Mouse (Mus musculus) liver, embryonic 16.5 days (tissue): Measurements from ENCODE around the gene Smyd5. TPM values are rescaled to one million over a fixed set of nuclear protein-coding genes. Genes with fewer than 3 reads are reported as not detected.
A peak's percentile ranks its signal among the peaks of the same experiment; 100 is the strongest.

Source experiments
- ATAC-seq: fragments of 200-750 bp; cut with Nextera tagmentation; 2 replicates; pipeline ENCODE4 v1.8.0; 2017; ENCODE audit warnings: low read depth, mild to moderate bottlenecking, moderate number of reproducible peaks, moderate library complexity
- H3K27ac ChIP-seq: fragments of 300-500 bp; sonication (generic); 2 replicates; pipeline ENCODE4 v1.5.1; 2014; ENCODE audit warnings: mild to moderate bottlenecking, low read length
- H3K27me3 ChIP-seq: fragments of 300-500 bp; sonication (generic); 2 replicates; pipeline ENCODE4 v1.6.1; 2014; ENCODE audit warnings: low read depth, low read length, mixed read lengths; ENCODE audit not compliant: control insufficient read depth, insufficient read depth
- H3K36me3 ChIP-seq: fragments of 300-500 bp; sonication (generic); 2 replicates; pipeline ENCODE4 v1.6.1; 2014; ENCODE audit warnings: mild to moderate bottlenecking; ENCODE audit not compliant: control insufficient read depth, insufficient read depth
- H3K4me1 ChIP-seq: fragments of 300-500 bp; sonication (generic); 2 replicates; pipeline ENCODE4 v1.6.1; 2014; ENCODE audit warnings: low read depth, low read length, mixed read lengths; ENCODE audit not compliant: control insufficient read depth
- H3K4me2 ChIP-seq: fragments of 300-500 bp; sonication (generic); 2 replicates; pipeline ENCODE4 v1.6.1; 2014; ENCODE audit warnings: low read depth, low read length, mixed read lengths
- H3K4me3 ChIP-seq: fragments of 300-500 bp; sonication (generic); 2 replicates; pipeline ENCODE4 v1.5.1; 2014; ENCODE audit warnings: low read depth, mild to moderate bottlenecking, low read length
- H3K9ac ChIP-seq: fragments of 300-500 bp; sonication (generic); 2 replicates; pipeline ENCODE4 v1.6.1; 2014; ENCODE audit warnings: low read depth, low read length
- H3K9me3 ChIP-seq: fragments of 300-500 bp; sonication (generic); replicated peaks from 2 replicates; pipeline ENCODE4 v1.6.1; 2016; ENCODE audit warnings: low read length; ENCODE audit not compliant: control insufficient read depth
- WGBS: fragments of 180-500 bp; shearing (Covaris S2); extraction: QIAGEN DNeasy Blood & Tissue Kit; methylation state at CpG from one replicate; pipeline ENCODE4 v1.1.7; 2014; ENCODE audit not compliant: insufficient replicate concordance; 5-methylcytosine and 5-hydroxymethylcytosine counted together
- polyA plus RNA-seq: library from polyadenylated mRNA; unstranded; fragments of >200 nt; fragmentation: Nextera tagmentation; extraction: Ambion mirVana; gene quantifications from 2 replicates; pipeline ENCODE4 v1.2.1, GENCODE M21; 2015

The Smyd5 gene
- polyA plus RNA-seq, result 18.1 and 18.9 TPM in 2 replicates

DNA sequence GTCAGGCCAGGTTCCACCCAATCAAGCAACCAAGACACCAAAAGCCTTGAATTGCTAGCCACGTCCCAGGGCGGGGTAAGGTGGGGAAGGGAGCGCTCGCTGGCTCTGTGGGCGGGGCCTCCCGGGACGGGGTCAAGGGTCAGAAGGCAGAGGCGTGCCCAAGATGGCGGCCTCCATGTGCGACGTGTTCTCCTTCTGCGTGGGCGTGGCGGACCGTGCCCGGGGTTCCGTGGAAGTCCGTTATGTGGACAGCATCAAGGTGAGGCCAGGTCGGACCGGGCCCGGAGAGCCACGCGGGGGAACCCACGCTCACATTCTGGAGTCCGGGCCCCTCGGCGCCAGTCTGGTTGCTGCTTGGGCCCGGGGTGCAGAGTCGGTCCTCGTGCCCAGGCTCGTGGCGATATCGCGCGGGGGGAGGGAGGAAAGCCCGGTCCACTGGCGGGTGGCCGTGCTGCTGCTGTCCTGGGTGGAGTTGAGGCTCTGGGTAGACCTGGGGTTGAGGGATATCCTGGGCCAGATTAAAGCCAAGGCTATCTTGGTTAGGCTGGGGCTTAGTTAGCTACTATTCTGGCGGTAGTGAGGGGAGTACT is at the start of gene Smyd5:
TSS of gene Smyd5 (plus strand) at position 148 of the 590 bp plus-strand sequence.
- Histone ChIP-seq H3K27ac (no peak within 1 kb of the TSS), H3K4me3 (peak within 1 kb of the TSS; percentile 80)
- under 1% methylated on average over 39 of the region's 39 CpGs for WGBS

DNA sequence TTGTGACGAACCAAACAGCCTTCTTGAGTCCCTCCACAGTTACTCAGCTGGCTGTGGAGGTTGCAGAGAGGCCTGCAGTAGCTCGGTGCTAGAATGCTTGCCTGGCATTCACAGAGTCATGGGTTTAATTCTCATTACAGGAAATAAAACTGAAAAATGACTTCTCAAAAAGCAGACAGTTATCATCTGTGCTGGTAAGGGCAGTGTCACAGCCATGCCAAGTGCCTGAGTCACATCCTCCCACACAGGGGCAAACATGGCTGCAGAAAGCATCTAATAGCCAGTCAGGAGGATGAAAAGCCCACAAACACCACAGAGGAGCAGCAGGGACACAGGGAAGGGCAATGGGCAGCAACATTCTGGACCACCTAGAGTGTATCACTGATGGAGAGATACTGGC is 49.0 kb upstream of the Smyd5 start:
- H3K36me3 ChIP-seq, result no peaks in the 10 kb centered on the region
- H3K27me3 ChIP-seq, result no peaks in the 10 kb centered on the region
- no peak for ATAC-seq
- H3K9me3 ChIP-seq, result no peaks in the 10 kb centered on the region
- WGBS, result 63% methylated on average over 2 of the region's 2 CpGs
- H3K4me2 ChIP-seq, result no peak overlapping the region
- no peak overlapping the region for H3K4me3 ChIP-seq
- no peak overlapping the region for H3K9ac ChIP-seq
- no peak overlapping the region for H3K27ac ChIP-seq
- peaks cover 23% of the 10 kb centered on the region for H3K4me1 ChIP-seq

More for the DNA sequence above, at the start of gene Smyd5:
- Histone ChIP-seq H3K4me2 (peak within 1 kb of the TSS; percentile 85), H3K9me3 (no peaks in the 10 kb centered on the region), H3K4me1 (peaks cover 17% of the 10 kb centered on the region), H3K27me3 (no peaks in the 10 kb centered on the region), H3K36me3 (no peaks in the 10 kb centered on the region), H3K9ac (peak within 1 kb of the TSS; percentile 75)
- peak; percentile 90 for ATAC-seq

DNA sequence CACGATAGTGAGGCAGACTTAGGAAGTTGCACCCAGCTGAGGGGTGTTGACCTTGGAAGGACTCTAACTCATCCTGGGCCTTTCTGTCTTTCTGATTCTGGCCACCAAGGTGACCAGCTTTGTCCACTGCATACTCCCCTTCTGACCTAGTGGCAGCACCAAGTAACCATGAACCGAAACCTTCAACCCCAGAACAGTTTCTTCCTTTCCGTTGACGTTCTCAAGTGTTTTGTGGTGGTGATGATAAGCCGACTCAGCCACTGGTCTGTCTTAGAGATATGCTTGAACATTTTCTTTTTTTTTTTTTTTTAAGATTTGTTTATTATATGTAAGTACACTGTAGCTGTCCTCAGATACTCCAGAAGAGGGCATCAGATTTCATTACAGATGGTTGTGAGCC is 43.2 kb upstream of the Smyd5 start:
- H3K9me3 ChIP-seq, result no peaks in the 10 kb centered on the region
- no peaks in the 10 kb centered on the region for H3K27me3 ChIP-seq
- no peak overlapping the region for H3K9ac ChIP-seq
- no peak overlapping the region for H3K4me3 ChIP-seq
- no peak overlapping the region for H3K27ac ChIP-seq
- H3K4me2 ChIP-seq, result no peak overlapping the region
- H3K36me3 ChIP-seq, result no peaks in the 10 kb centered on the region
- no peaks in the 10 kb centered on the region for H3K4me1 ChIP-seq
- peak; percentile 37; the same call in 1 of the 2 replicates for ATAC-seq
- 15% methylated on average over 5 of the region's 5 CpGs for WGBS

DNA sequence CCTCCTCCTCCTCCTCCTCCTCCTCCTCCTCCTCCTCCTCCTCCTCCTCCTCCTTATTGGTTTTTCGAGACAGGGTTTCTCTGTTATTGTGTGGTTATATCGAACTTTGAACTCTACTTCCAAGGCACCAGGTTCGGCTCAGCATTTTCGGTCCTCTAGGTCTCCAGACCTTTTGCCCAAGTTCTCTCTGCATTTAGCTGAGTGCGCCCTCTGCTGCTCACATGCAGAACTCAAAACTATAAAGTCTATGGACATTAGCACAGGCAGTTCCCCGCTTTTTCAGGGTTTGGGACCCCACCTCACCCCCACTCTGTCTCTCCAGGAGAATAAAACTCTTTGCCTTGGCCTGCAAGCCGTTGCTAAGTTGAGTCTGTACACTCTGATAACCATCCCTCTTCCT is 40.0 kb upstream of the Smyd5 start:
- Histone ChIP-seq H3K4me1 (no peaks in the 10 kb centered on the region), H3K4me2 (no peak overlapping the region), H3K4me3 (no peak overlapping the region), H3K36me3 (no peaks in the 10 kb centered on the region), H3K9me3 (no peaks in the 10 kb centered on the region), H3K9ac (no peak overlapping the region), H3K27ac (no peak overlapping the region), H3K27me3 (no peaks in the 10 kb centered on the region)
- WGBS, result 7% methylated on average over 6 of the region's 7 CpGs
- no peak for ATAC-seq

DNA sequence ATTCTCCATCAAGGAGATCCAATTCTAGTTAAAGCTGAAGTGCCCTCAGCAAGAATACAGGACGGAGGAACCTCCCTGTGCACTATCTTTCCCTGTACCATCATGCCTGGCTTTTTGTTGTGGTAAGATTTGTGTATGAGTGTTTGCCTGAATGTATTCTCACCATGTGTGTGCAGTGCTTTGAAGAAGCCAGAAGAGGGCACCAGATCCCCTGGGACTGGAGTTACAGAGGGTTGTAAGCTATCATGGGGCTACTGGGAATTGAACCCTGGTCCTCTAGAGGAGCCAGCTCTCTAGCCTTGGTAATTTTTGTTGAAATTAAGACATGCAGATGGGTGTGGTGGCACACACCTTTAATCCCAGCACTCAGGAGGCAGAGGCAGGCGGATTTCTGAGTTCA is 36.4 kb upstream of the Smyd5 start:
- ATAC-seq, result no peak
- H3K9me3 ChIP-seq, result no peaks in the 10 kb centered on the region
- H3K4me1 ChIP-seq, result no peaks in the 10 kb centered on the region
- H3K4me2 ChIP-seq, result no peak overlapping the region
- no peak overlapping the region for H3K4me3 ChIP-seq
- no peak overlapping the region for H3K9ac ChIP-seq
- no peaks in the 10 kb centered on the region for H3K36me3 ChIP-seq
- WGBS, result 60% methylated on average over 2 of the region's 2 CpGs
- H3K27me3 ChIP-seq, result no peaks in the 10 kb centered on the region
- no peak overlapping the region for H3K27ac ChIP-seq

DNA sequence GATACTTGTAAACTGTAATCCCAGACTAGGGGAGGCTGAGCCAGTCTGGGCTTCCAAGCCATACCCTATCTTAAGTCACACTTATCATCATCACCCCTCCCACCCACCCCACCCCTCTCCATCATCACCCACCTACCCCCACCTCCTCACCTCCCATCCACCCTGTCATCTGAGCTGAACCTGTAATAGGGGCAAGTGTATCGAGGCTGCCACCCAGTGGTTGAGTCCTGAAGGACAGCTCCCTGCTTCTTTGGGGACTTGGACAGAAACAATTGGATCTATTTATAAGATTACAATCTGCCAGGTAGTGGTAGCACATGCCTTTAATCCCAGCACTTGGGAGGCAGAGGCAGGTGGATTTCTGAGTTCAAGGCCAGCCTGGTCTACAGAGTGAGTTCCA is 34.6 kb upstream of the Smyd5 start:
- Histone ChIP-seq H3K4me1 (no peaks in the 10 kb centered on the region), H3K9me3 (no peaks in the 10 kb centered on the region), H3K36me3 (no peaks in the 10 kb centered on the region), H3K4me2 (no peak overlapping the region), H3K27me3 (no peaks in the 10 kb centered on the region), H3K9ac (no peak overlapping the region), H3K27ac (no peak overlapping the region), H3K4me3 (no peak overlapping the region)
- no peak for ATAC-seq
- 10% methylated on average over 1 of the region's 1 CpGs for WGBS

DNA sequence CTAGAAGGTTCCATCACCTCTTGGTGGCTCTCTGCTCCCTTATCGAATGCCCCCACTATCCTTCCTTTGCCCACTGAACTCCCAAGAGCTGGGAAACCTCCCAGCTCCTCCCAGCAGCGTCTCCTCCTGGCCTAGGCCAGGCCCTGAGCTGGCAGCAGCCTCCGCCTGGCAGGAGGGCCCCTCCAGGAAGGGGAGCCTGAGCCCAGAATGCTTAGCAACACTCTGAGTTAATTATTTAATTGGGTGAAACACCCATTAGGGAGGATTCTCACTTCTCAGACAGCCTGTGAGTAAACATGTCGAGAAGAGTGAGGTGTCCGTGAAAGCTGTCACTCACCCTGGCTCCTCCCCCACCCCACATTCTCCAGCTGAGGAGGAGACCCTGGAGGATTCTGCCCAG is 32.1 kb upstream of the Smyd5 start:
- H3K9me3 ChIP-seq, result no peaks in the 10 kb centered on the region
- H3K4me3 ChIP-seq, result no peak overlapping the region
- no peaks in the 10 kb centered on the region for H3K36me3 ChIP-seq
- H3K27ac ChIP-seq, result no peak overlapping the region
- H3K4me2 ChIP-seq, result no peak overlapping the region
- no peak for ATAC-seq
- H3K27me3 ChIP-seq, result no peaks in the 10 kb centered on the region
- WGBS, result 25% methylated on average over 5 of the region's 5 CpGs
- H3K9ac ChIP-seq, result no peak overlapping the region
- no peaks in the 10 kb centered on the region for H3K4me1 ChIP-seq

DNA sequence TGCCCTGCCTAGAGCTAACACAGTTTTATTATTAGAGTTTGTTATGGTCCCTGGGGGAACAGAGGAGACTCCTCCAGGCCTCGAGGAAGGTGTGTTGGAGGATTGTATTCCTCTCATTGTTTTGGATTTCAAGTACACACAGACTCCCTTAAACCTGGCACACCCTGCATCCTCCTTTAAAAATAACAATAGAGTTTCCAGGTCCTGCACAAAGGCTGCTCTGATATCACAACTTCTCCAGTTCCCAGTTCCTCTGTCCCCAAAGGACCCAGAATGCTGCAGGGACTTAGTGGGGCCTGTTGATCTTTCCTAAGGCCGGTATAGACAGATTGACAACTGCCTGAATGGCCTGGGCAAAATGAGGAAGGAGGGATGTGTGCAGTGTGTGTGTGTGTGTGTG is 29.2 kb upstream of the Smyd5 start:
- Histone ChIP-seq H3K27ac (no peak overlapping the region), H3K4me2 (no peak overlapping the region), H3K9ac (no peak overlapping the region), H3K36me3 (no peaks in the 10 kb centered on the region), H3K9me3 (no peaks in the 10 kb centered on the region), H3K27me3 (peaks cover 10% of the 10 kb centered on the region), H3K4me1 (no peaks in the 10 kb centered on the region), H3K4me3 (no peak overlapping the region)
- ATAC-seq, result no peak
- WGBS, result 25% methylated on average over 2 of the region's 2 CpGs

DNA sequence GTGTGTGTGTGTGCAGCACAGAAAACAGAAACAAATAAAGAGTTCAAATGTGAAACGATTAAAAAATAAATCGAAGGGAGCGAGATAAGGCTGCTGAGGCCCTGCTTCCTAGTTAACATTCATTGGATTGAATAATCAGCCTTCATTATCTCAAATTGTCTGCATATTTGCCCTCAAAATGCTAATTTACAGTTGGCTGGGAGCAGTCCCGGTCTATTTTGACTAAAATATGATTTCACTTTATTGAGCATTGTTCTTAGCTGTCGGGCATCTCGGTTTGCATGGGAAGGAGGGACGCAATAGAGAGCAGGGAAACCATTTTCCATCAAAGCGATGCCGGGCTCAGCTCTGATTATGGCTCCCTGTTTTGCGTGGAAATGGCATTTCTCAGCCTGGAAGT is 28.8 kb upstream of the Smyd5 start:
- H3K4me3 ChIP-seq, result no peak overlapping the region
- WGBS, result 65% methylated on average over 10 of the region's 10 CpGs
- no peak overlapping the region for H3K4me2 ChIP-seq
- H3K9me3 ChIP-seq, result no peaks in the 10 kb centered on the region
- peaks cover 14% of the 10 kb centered on the region for H3K27me3 ChIP-seq
- H3K4me1 ChIP-seq, result no peaks in the 10 kb centered on the region
- H3K36me3 ChIP-seq, result no peaks in the 10 kb centered on the region
- no peak overlapping the region for H3K9ac ChIP-seq
- ATAC-seq, result no peak
- no peak overlapping the region for H3K27ac ChIP-seq
